Mouse (Mus musculus): ENCODE results near the gene Ubc. TPM values are rescaled to one million over a fixed set of nuclear protein-coding genes. Genes with fewer than 3 reads are reported as not detected.

Gene Ubc
- total and polyA plus RNA-seq, 2 experiments from 2014 or later = 958 to 1,306 TPM

DNA sequence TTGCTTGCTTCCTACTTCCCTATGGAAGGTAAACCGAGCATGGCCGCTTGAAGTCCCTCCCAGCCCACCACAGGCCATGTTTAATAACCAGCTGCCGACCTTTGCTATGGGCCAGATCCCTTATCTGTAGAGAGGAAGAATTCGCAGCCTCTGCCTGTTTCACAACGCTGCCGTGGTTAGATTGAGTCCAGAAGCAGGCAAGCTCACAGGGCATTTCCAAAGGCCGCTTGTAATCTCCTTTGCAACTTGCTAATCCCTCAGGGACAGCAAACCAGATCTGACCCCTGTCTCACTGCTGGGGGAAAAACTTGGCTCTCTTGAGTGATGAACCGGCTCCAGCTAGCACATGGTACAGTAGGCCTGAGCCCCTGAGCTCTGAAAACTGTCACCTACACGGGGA lies 53.0 kb downstream of the Ubc start:
- no peak for TF ChIP-seq CTCF (IDR thresholded peaks at IDR 0.05)
- 33% methylated on average over 9 of the region's 9 CpGs for WGBS
- no peak overlapping the region for H3K27ac ChIP-seq (ENCODE audit: low read depth, low read length)
- no peaks in the 10 kb centered on the region for H3K9me3 ChIP-seq (ENCODE audit: low read length)
- H3K4me2 ChIP-seq (ENCODE audit: low read depth, low read length, poor library complexity, severe bottlenecking) = no peak overlapping the region
- no peaks in the 10 kb centered on the region for H3K27me3 ChIP-seq (ENCODE audit: insufficient read depth, low read length)
- DNase-seq (ENCODE audit: low spot score) (no peak), ATAC-seq (ENCODE audit: low FRiP score) (no peak)
- H3K9ac ChIP-seq (replicated peaks; ENCODE audit: low read length, poor library complexity, severe bottlenecking) = 0 out of 2 replicates have a peak overlapping the region, but pooled peaks have one; percentile 19
- peaks cover 12% of the 10 kb centered on the region; the same call in 1 of the 2 replicates for H3K4me1 ChIP-seq (ENCODE audit: insufficient read depth, low read length)
- no peaks in the 10 kb centered on the region for H3K36me3 ChIP-seq (ENCODE audit: insufficient read depth, low read length)
- H3K4me3 ChIP-seq (ENCODE audit: low read depth, low read length) = no peak overlapping the region

Other genes with a start within 250 kb of the Ubc start
- 22.8 and 37.8 TPM in 2 replicates for gene Ncor2, start 211.0 kb downstream of the Ubc start, total RNA-seq (2014; rRNA removed)
- 15.5 and 17.8 TPM in 2 replicates for gene Ncor2, start 211.0 kb downstream of the Ubc start, polyA plus RNA-seq (2015; fragmentation: Nextera tagmentation; extraction: Ambion mirVana)
- 60.2 and 74.0 TPM in 2 replicates for gene Scarb1, start 49.1 kb downstream of the Ubc start, total RNA-seq (2014; rRNA removed)
- gene Scarb1, start 49.1 kb downstream of the Ubc start, polyA plus RNA-seq (2015; fragmentation: Nextera tagmentation; extraction: Ambion mirVana) = 57.7 and 57.9 TPM in 2 replicates
- gene Gm10382, start 880 bp downstream of the Ubc start, total RNA-seq (2014; rRNA removed) = not detected in 2 replicates
- gene Gm10382, start 880 bp downstream of the Ubc start, polyA plus RNA-seq (2015; fragmentation: Nextera tagmentation; extraction: Ambion mirVana) = 0.67 and 0.83 TPM in 2 replicates
- gene Dhx37, start 43.9 kb upstream of the Ubc start, total RNA-seq (2014; rRNA removed) = 17.8 and 32.9 TPM in 2 replicates
- 10.9 TPM in 2 replicates for gene Dhx37, start 43.9 kb upstream of the Ubc start, polyA plus RNA-seq (2015; fragmentation: Nextera tagmentation; extraction: Ambion mirVana)
- 89.5 and 96.0 TPM in 2 replicates for gene Bri3bp, start 51.4 kb upstream of the Ubc start, total RNA-seq (2014; rRNA removed)
- 42.3 and 43.9 TPM in 2 replicates for gene Bri3bp, start 51.4 kb upstream of the Ubc start, polyA plus RNA-seq (2015; fragmentation: Nextera tagmentation; extraction: Ambion mirVana)
- gene Aacs, start 85.6 kb upstream of the Ubc start, total RNA-seq (2014; rRNA removed) = 104 and 112 TPM in 2 replicates
- 84.8 and 86.5 TPM in 2 replicates for gene Aacs, start 85.6 kb upstream of the Ubc start, polyA plus RNA-seq (2015; fragmentation: Nextera tagmentation; extraction: Ambion mirVana)
- gene Tmem132b, start 141.6 kb upstream of the Ubc start, total RNA-seq (2014; rRNA removed) = 27.8 and 36.2 TPM in 2 replicates
- gene Tmem132b, start 141.6 kb upstream of the Ubc start, polyA plus RNA-seq (2015; fragmentation: Nextera tagmentation; extraction: Ambion mirVana) = 4.8 and 6.4 TPM in 2 replicates